Mouse (Mus musculus): ENCODE data around the gene Cacng2. TPM values are rescaled to one million over a fixed set of nuclear protein-coding genes. Genes with fewer than 3 reads are reported as not detected.

The Cacng2 gene
- polyA plus RNA-seq, 1 experiment from 2014 or later = 6.9 TPM

DNA sequence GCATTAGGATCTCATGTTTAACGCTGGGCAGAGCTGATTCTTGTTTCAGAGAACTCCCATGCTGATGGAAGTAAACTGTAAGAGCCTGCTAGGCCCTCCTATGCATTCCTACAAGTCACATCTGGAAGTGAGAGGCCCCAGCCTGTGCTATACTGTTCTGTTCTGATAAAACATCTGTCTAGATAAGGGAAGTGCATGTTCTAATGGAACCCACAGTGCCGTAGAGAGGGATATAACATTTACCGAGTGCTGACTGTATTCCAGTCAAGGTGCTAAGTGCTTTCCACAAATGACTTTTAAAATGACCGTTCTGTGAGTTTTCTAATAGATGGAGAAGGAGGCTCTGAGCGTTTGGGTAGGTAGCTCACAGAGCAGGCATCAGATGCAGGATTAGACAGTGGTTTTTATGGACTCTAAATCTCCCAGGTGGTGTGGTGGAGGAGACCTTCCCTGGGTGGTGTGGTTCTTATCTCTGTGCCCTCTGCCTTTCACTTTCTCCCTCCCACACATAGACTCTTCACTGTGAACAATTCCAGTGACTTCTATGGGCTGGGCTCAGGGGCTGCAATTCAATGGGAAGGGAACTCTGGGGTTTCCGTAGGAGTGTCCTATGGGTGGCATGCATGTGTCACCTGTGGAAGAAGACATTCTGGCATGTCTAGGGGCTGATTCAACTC, 145.5 kb downstream of the Cacng2 start:
- no peak overlapping the region for H3K27ac ChIP-seq (ENCODE audit: low read length)
- no peak for ATAC-seq
- 70% methylated on average over 6 of the region's 6 CpGs for WGBS

GRCm38 (mm10) chr15:77970470-77971292, 149.1 kb downstream of the Cacng2 start, which contains the start of gene Eif3d:
TSS of gene Eif3d (minus strand) at chr15:77970813.
- Histone ChIP-seq H3K9ac (replicated peaks; ENCODE audit: low read depth, low read length) (peak within 1 kb of the TSS; percentile 97), H3K27ac (ENCODE audit: low read length) (peak within 1 kb of the TSS; percentile 100), H3K4me1 (replicated peaks; ENCODE audit: control insufficient read depth, insufficient read depth, low read length) (peaks cover 15% of the 10 kb centered on the region), H3K9me3 (ENCODE audit: control insufficient read depth, low read length) (no peaks in the 10 kb centered on the region), H3K4me2 (ENCODE audit: low read length) (peak within 1 kb of the TSS; percentile 98), H3K4me3 (replicated peaks; ENCODE audit: low read length) (peak within 1 kb of the TSS; percentile 96), H3K36me3 (ENCODE audit: control insufficient read depth, insufficient read depth) (peaks cover 24% of the 10 kb centered on the region), H3K27me3 (replicated peaks; ENCODE audit: control insufficient read depth, insufficient read depth, low read length) (no peaks in the 10 kb centered on the region)
- ATAC-seq = peak; percentile 90
- under 1% methylated on average over 72 of the region's 72 CpGs for WGBS

More for the DNA sequence above, 145.5 kb downstream of the Cacng2 start:
- H3K27me3 ChIP-seq (replicated peaks; ENCODE audit: control insufficient read depth, insufficient read depth, low read length) = no peaks in the 10 kb centered on the region
- H3K4me1 ChIP-seq (replicated peaks; ENCODE audit: control insufficient read depth, insufficient read depth, low read length) = peaks cover 12% of the 10 kb centered on the region
- H3K4me2 ChIP-seq (ENCODE audit: low read length) = no peak overlapping the region
- no peak overlapping the region for H3K9ac ChIP-seq (replicated peaks; ENCODE audit: low read depth, low read length)
- no peaks in the 10 kb centered on the region for H3K9me3 ChIP-seq (ENCODE audit: control insufficient read depth, low read length)
- H3K36me3 ChIP-seq (ENCODE audit: control insufficient read depth, insufficient read depth) = no peaks in the 10 kb centered on the region
- H3K4me3 ChIP-seq (replicated peaks; ENCODE audit: low read length) = no peak overlapping the region

- WGBS = 3% methylated on average over 15 of the region's 15 CpGs
- Histone ChIP-seq H3K9me3 (ENCODE audit: control insufficient read depth, low read length) (no peaks in the 10 kb centered on the region), H3K9ac (replicated peaks; ENCODE audit: low read depth, low read length) (peak overlapping the region; percentile 97), H3K27ac (ENCODE audit: low read length) (peak overlapping the region; percentile 100), H3K36me3 (ENCODE audit: control insufficient read depth, insufficient read depth) (peaks cover 29% of the 10 kb centered on the region), H3K27me3 (replicated peaks; ENCODE audit: control insufficient read depth, insufficient read depth, low read length) (no peaks in the 10 kb centered on the region), H3K4me1 (replicated peaks; ENCODE audit: control insufficient read depth, insufficient read depth, low read length) (peaks cover 15% of the 10 kb centered on the region), H3K4me3 (replicated peaks; ENCODE audit: low read length) (peak overlapping the region; percentile 96), H3K4me2 (ENCODE audit: low read length) (peak overlapping the region; percentile 98)
- ATAC-seq = peak; percentile 18
These were observed 149.8 kb downstream of the Cacng2 start for GRCm38 (mm10) chr15:77969940-77970469.

- peaks cover 11% of the 10 kb centered on the region for H3K4me1 ChIP-seq (replicated peaks; ENCODE audit: control insufficient read depth, insufficient read depth, low read length)
- WGBS = 80% methylated on average over 9 of the region's 9 CpGs
- H3K27ac ChIP-seq (ENCODE audit: low read length) = no peak overlapping the region
- H3K9ac ChIP-seq (replicated peaks; ENCODE audit: low read depth, low read length) = no peak overlapping the region
- peaks cover 76% of the 10 kb centered on the region for H3K36me3 ChIP-seq (ENCODE audit: control insufficient read depth, insufficient read depth)
- no peak overlapping the region for H3K4me3 ChIP-seq (replicated peaks; ENCODE audit: low read length)
- H3K9me3 ChIP-seq (ENCODE audit: control insufficient read depth, low read length) = no peaks in the 10 kb centered on the region
- ATAC-seq = no peak
- no peak overlapping the region for H3K4me2 ChIP-seq (ENCODE audit: low read length)
- no peaks in the 10 kb centered on the region for H3K27me3 ChIP-seq (replicated peaks; ENCODE audit: control insufficient read depth, insufficient read depth, low read length)
These were observed 154.7 kb downstream of the Cacng2 start for GRCm38 (mm10) chr15:77965117-77965528.

DNA sequence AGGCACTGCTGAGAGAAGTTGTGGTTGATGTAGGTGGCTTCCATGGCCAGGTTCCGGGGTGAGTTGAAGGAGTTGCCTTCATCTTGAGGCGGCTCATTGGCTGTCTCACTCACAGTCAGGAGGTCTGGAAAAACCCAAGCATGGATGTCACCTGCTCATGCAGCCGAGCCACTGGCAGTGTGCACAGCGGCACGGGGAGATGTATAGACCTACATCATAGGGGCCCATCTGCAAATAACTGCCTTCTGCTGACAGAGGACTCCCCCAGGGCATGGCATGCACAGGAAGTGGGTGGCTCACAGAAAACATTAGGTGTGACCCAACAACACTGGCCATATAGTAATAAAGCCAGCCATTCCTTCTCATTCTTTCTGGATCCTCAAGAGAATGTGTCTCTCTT, 157.4 kb downstream of the Cacng2 start:
- peaks cover 84% of the 10 kb centered on the region for H3K36me3 ChIP-seq (ENCODE audit: control insufficient read depth, insufficient read depth)
- H3K27me3 ChIP-seq (replicated peaks; ENCODE audit: control insufficient read depth, insufficient read depth, low read length) = no peaks in the 10 kb centered on the region
- no peak for ATAC-seq
- 96% methylated on average over 5 of the region's 5 CpGs for WGBS
- no peak overlapping the region for H3K4me3 ChIP-seq (replicated peaks; ENCODE audit: low read length)
- H3K9ac ChIP-seq (replicated peaks; ENCODE audit: low read depth, low read length) = no peak overlapping the region
- H3K27ac ChIP-seq (ENCODE audit: low read length) = no peak overlapping the region
- no peaks in the 10 kb centered on the region for H3K4me1 ChIP-seq (replicated peaks; ENCODE audit: control insufficient read depth, insufficient read depth, low read length)
- no peaks in the 10 kb centered on the region for H3K9me3 ChIP-seq (ENCODE audit: control insufficient read depth, low read length)
- no peak overlapping the region for H3K4me2 ChIP-seq (ENCODE audit: low read length)

DNA sequence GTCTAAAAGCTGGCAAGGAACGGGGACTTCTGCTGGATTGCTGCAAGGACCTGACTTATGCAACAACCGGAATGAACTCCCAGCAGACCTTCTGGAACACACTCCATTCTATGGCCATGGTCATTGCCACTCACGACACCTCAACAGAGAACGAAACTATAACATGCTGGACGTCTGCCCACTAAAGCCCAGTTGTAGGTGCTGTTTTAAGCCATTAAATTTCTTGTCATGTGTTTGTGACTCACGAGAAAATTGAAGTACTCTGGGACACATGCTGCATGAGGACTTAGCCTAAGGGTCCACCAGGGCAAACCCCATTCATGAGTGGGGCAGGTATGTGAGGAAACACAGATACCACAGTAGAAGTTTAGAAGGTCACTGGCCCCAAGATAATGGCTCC, 159.1 kb downstream of the Cacng2 start:
- Histone ChIP-seq H3K9ac (replicated peaks; ENCODE audit: low read depth, low read length) (no peak overlapping the region), H3K27ac (ENCODE audit: low read length) (no peak overlapping the region), H3K4me3 (replicated peaks; ENCODE audit: low read length) (no peak overlapping the region), H3K4me2 (ENCODE audit: low read length) (no peak overlapping the region), H3K4me1 (replicated peaks; ENCODE audit: control insufficient read depth, insufficient read depth, low read length) (peaks cover 10% of the 10 kb centered on the region), H3K27me3 (replicated peaks; ENCODE audit: control insufficient read depth, insufficient read depth, low read length) (no peaks in the 10 kb centered on the region), H3K36me3 (ENCODE audit: control insufficient read depth, insufficient read depth) (peaks cover 68% of the 10 kb centered on the region), H3K9me3 (ENCODE audit: control insufficient read depth, low read length) (no peaks in the 10 kb centered on the region)
- ATAC-seq = no peak
- WGBS = 91% methylated on average over 6 of the region's 6 CpGs

DNA sequence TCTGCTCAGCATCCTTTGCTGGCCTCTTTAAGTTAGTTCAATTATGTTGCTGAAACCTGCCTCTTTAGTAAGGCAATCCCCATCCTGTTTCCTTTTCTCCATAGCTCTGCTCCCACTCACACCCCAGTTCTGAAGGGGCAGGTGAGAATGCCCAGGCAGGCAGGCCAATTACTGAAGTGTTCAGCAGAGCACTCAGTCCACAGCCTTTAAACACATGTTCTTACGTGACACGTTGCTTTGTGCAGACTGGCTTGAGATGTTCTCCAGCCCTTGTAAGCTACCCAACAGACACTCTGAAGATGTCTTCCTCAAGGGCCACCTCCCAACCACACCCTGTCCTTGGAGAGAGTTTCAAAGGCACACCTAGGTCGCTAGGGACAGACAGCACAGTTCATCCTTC, 161.8 kb downstream of the Cacng2 start:
- Histone ChIP-seq H3K27ac (ENCODE audit: low read length) (no peak overlapping the region), H3K36me3 (ENCODE audit: control insufficient read depth, insufficient read depth) (peaks cover 45% of the 10 kb centered on the region), H3K27me3 (replicated peaks; ENCODE audit: control insufficient read depth, insufficient read depth, low read length) (no peaks in the 10 kb centered on the region), H3K4me2 (ENCODE audit: low read length) (no peak overlapping the region), H3K9ac (replicated peaks; ENCODE audit: low read depth, low read length) (no peak overlapping the region), H3K4me3 (replicated peaks; ENCODE audit: low read length) (no peak overlapping the region), H3K9me3 (ENCODE audit: control insufficient read depth, low read length) (no peaks in the 10 kb centered on the region), H3K4me1 (replicated peaks; ENCODE audit: control insufficient read depth, insufficient read depth, low read length) (peaks cover 28% of the 10 kb centered on the region)
- 63% methylated on average over 3 of the region's 3 CpGs for WGBS
- no peak for ATAC-seq

- H3K4me2 ChIP-seq (ENCODE audit: low read length) = no peak overlapping the region
- no peak overlapping the region for H3K27ac ChIP-seq (ENCODE audit: low read length)
- H3K9ac ChIP-seq (replicated peaks; ENCODE audit: low read depth, low read length) = no peak overlapping the region
- WGBS = 51% methylated on average over 5 of the region's 5 CpGs
- no peaks in the 10 kb centered on the region for H3K9me3 ChIP-seq (ENCODE audit: control insufficient read depth, low read length)
- H3K4me3 ChIP-seq (replicated peaks; ENCODE audit: low read length) = no peak overlapping the region
- no peak for ATAC-seq
- peaks cover 40% of the 10 kb centered on the region for H3K36me3 ChIP-seq (ENCODE audit: control insufficient read depth, insufficient read depth)
- H3K27me3 ChIP-seq (replicated peaks; ENCODE audit: control insufficient read depth, insufficient read depth, low read length) = no peaks in the 10 kb centered on the region
- H3K4me1 ChIP-seq (replicated peaks; ENCODE audit: control insufficient read depth, insufficient read depth, low read length) = peaks cover 28% of the 10 kb centered on the region
These were observed 162.2 kb downstream of the Cacng2 start for GRCm38 (mm10) chr15:77957625-77958024.

DNA sequence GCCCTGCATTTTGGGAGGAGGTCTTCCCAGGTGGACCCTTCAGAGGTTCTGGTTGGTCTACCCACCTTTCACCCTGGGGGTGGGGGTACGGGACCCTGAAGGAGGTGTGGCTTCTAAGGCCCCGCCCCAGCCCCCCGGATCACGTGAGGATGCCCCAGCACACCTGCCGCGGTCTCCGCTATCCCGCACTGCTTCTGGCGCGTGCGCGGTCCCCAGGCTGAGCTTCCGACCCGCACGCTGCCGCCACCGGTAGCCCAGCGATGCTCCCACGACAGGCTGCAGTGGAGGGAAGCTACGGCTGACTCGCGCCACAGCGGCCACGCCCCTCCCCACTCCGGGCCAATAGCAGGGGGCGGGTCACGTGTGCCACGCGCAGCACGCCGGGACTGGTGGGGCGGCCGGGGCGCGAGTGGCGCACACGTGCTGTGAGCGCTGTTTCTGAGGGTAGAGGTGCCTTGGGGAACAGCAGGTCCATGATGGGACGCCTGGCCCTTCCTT, 163.4 kb downstream of the Cacng2 start, which contains the start of gene Foxred2:
TSS of gene Foxred2 (minus strand) at position 319 of the 498 bp plus-strand sequence.
- Histone ChIP-seq H3K27ac (ENCODE audit: low read length) (peak within 1 kb of the TSS; percentile 80), H3K9ac (replicated peaks; ENCODE audit: low read depth, low read length) (peak within 1 kb of the TSS; percentile 77), H3K9me3 (ENCODE audit: control insufficient read depth, low read length) (no peaks in the 10 kb centered on the region), H3K4me2 (ENCODE audit: low read length) (peak within 1 kb of the TSS; percentile 93), H3K4me3 (replicated peaks; ENCODE audit: low read length) (peak within 1 kb of the TSS; percentile 71), H3K36me3 (ENCODE audit: control insufficient read depth, insufficient read depth) (peaks cover 35% of the 10 kb centered on the region), H3K4me1 (replicated peaks; ENCODE audit: control insufficient read depth, insufficient read depth, low read length) (peaks cover 28% of the 10 kb centered on the region), H3K27me3 (replicated peaks; ENCODE audit: control insufficient read depth, insufficient read depth, low read length) (no peaks in the 10 kb centered on the region)
- peak; percentile 96 for ATAC-seq
- under 1% methylated on average over 39 of the region's 39 CpGs for WGBS
